Mouse (Mus musculus) induced T-regulatory cell, adult 2 months (primary cell): Measurements from ENCODE around the gene Lig1.
A peak's percentile ranks its signal among the peaks of the same experiment; 100 is the strongest.

Source experiments
- DNase-seq: peaks from one replicate; pipeline ENCODE4 v3.0.0-alpha.2; 2012; ENCODE audit warnings: low read depth

Lig1 gene

GRCm38 (mm10) chr7:13277081-13277480 lies at the start of gene Lig1:
Gene Lig1 (plus strand): TSS chr7:13277283.
- no peak for DNase-seq

GRCm38 (mm10) chr7:13260746-13261700 lies 16.1 kb upstream of the Lig1 start:
- no peak for DNase-seq

- no peak for DNase-seq
These were observed 13.2 kb upstream of the Lig1 start for GRCm38 (mm10) chr7:13263851-13264250.

DNA sequence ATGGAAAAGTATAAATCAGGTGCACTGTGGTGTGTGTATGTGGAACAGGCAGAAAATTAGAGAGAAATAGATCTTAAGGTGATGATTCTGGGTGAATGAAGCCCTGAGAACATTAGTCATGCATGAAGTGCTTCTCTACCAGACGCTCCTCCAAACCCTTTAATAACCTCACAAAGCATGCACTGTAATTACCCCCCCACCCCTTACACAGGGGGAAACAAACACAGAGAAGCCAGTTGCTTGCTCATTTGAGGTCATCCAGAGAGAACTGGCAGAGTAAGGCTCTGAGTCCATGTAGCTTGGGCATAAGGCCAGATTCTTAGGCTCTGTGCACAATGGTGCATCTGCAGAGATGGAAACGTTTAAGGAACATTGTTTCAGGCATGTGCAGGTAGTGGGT lies 12.7 kb upstream of the Lig1 start:
- DNase-seq, result no peak

DNA sequence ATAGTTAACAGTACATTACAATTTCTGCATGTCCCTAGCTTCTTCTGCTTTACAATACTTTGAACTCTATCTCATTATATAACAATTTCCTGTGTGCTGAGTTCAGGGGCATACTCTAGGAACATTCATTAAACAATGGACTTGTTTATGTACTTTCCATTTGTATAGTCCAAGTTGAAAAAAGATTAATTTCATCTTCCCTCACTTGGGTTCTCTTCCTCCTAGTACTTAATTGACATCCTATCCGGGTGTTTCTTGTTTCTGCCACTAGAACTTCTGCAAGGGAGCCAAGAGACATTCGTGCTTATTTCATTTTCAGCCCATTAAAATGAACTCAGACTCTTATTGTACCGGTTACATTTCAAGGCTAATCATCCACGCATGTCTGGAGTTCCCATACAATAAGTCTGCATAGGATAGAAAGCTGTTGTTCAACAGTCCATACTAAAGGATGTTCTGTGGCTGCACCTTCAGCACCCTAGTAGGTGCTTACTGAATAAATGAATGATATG lies 8.3 kb upstream of the Lig1 start:
- no peak for DNase-seq

- no peak for DNase-seq
These were observed 7.7 kb upstream of the Lig1 start for GRCm38 (mm10) chr7:13269394-13269793.

DNA sequence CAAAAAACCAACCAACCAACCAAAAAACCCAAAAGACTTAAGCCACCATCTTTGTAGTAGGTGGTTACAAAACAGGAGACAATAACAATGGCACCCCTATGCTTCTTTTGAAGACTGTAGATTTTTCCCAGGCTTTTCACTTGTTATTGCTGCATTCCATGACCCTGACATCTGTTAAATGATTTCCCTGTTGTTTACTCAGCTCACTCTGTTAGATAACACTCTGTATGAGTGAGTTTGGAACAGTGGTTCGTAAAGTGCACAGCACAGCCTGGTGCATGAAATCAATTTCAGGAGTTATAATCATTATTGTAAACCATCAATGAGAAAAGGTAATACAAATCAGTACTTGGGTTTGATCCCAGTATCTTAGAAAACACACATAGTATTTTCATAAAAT lies 5.4 kb upstream of the Lig1 start:
- DNase-seq, result no peak

- DNase-seq, result no peak
These were observed 750 bp downstream of the Lig1 start for GRCm38 (mm10) chr7:13277833-13278232.

DNA sequence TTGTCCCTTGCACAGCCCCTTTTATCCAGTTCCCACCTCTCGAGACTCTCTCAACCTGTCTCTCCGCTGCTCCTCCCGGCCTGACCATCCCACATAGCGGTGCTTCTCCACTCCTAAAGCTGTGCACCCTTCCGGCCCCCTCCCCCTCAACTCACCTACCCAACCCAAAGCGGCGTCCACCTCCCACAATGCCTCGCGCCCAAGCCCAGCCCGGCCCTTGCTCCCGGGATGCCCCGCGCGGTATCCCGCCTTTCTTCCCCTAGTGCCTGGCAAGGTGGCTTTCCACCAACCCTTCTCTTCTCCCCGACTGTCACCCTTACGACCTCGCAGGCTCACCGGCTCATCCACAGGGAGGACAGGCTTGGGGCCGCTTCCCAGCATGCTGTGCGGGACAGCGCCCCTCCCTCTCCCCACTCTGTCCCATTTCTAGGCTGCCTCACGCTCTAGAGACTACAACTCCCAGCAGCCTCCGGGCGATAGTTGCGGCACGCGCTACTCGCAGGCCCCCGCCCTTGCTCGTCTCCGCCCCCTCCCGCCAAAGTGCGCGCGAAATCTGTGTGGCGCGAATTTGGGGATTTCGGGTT lies 1.3 kb downstream of the Lig1 start, which contains the start of gene Zswim9:
Zswim9 (minus strand) TSS at position 414 of the 584 bp plus-strand sequence.
- peak; percentile 96 for DNase-seq

DNA sequence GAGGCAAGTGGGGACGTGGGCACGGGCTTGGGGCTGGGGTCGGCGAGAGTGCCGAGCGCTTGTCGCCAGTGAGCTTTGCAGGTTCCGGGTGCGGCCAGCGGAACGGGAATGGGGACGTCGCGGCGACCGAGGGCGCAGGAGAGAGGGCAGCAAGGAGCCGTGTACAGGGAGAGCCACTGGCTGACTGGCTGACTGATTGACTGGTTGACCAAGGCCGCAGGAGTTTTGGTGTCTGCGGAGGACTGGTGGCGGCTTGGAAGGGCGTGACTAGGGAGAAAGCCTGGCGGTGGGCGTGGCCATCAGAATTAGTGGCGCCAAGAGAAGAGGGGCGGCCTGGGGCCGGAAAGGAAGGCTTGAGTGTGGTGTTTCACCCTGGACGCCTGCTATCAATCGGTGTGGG lies 1.9 kb downstream of the Lig1 start:
- DNase-seq, result peak; percentile 27

DNA sequence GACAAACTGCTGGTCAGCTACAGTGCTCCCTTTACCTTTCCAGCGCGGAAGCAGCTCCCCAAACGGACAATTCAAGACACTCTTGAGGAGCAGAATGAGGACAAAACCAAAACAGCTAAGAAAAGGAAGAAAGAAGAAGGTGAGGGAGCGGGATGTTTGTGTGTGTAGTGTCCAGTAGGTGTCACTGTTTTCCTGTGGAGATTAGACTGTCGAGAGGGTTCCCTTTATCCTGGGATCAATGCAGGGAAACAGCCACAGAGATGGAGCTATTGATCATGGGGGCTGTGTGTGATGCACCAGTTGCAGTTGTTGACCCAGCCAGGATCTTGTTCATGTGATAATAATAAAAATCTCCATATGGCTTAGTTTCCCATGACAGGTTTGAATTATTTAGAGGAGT lies 11.5 kb downstream of the Lig1 start:
- DNase-seq, result peak; percentile 61

DNA sequence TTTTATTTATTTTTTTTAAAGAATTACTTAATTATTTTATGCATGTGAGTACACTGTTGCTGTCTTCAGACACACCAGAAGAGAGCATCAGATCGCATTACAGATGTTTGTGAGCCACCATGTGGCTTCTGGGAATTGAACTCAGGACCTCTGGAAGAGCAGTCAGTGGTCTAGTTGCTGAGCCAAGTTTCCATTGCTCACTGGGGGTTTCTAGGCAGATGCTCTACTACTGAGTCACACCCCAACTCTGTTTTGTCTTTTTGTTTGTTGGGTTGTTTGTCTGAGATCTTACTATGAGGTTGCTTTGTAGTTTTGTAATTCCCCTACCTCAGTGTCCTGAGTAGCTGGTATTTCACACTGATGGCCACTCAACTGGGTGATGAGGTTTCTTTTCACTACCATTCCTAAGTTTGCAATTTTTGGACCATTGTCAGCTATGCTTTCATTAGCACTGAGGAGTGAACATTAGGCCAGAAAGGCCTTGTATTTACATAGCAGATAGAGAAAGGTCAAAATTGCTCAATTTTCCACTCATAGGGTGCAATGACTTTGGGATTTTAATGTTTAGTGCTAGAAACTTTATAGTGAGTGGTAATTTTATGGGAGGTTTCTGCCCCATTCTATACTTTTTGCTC lies 13.1 kb downstream of the Lig1 start:
- DNase-seq, result no peak

GRCm38 (mm10) chr7:13291370-13291769 lies 14.3 kb downstream of the Lig1 start:
- no peak for DNase-seq

DNA sequence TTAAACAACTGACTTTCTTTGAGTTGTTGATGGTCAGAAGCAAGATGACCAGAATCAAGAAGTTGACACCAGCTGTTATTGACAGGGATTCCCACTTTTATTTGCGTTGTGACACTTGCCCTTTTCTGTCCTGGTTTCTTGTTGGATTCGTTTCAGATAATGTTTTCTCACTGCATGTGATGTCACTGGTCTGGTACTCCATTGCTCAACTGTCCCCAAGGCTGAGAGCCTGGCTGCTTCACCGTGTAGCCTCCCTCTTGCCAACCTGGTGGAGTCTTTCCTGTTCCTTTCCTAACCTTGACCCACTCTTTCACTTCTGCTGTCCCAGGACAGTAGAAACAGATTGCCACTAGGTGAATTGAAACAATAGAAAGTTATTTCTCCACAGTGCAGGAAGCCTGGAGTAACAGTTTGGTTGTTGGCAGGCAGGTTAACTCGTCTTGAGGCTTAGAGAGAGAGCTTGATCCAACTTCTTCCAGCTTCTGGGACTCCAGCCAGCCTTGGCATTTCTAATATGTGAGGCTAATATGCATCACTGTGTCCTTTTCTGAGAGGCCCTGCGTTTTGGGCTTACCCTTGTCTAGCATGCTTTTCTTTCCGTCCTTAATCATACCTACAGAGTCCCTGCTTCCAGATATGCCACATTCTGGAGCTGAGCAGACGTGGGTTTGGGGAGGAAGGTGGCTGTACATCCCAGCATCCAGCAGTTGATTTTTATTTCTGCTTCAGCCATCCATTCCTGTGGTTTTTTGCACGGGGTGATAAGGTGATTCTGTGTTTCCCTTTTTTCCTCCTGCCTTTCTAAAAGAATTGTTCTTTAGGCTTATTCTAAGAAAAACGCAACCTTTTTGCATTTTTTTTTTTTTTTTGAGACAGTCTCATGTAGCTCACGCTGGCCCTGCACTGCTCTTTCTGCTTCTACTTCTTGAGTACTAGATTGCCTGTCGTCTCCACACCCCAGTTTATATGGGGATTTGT lies 17.1 kb downstream of the Lig1 start:
- no peak for DNase-seq

DNA sequence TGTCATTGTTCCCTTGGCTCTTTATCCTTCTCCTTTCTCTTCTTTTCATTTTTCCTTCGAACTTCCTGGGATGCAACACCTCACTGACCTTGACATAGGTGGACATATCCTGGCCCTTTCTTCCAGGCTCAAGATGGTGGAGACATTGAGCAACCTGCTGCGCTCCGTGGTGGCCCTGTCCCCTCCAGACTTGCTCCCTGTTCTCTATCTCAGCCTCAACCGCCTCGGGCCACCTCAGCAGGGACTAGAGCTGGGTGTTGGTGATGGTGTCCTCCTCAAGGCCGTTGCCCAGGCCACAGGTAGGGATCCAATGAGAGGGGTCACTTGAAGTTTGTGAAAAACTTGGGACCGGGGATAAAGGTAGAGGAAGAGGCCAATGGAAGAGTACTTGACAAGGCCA lies 18.2 kb downstream of the Lig1 start:
- no peak for DNase-seq

- no peak for DNase-seq
These were observed 20.6 kb downstream of the Lig1 start for GRCm38 (mm10) chr7:13297636-13298035.

- DNase-seq, result no peak
These were observed 21.7 kb downstream of the Lig1 start for GRCm38 (mm10) chr7:13298821-13299220.

- no peak for DNase-seq
These were observed 24.6 kb downstream of the Lig1 start for GRCm38 (mm10) chr7:13301643-13302042.

GRCm38 (mm10) chr7:13302780-13303179 lies 25.7 kb downstream of the Lig1 start:
- peak; percentile 82 for DNase-seq

GRCm38 (mm10) chr7:13303372-13303771 lies 26.3 kb downstream of the Lig1 start:
- DNase-seq, result no peak

GRCm38 (mm10) chr7:13309407-13309806 lies 32.3 kb downstream of the Lig1 start:
- no peak for DNase-seq
